Mouse (Mus musculus): ENCODE data around the gene Col4a1. TPM values are rescaled to one million over a fixed set of nuclear protein-coding genes. Genes with fewer than 3 reads are reported as not detected.

Gene Col4a1
- polyA plus RNA-seq, 1 experiment from 2014 or later = 90.6 TPM

GRCm38 (mm10) chr8:11344459-11344858, 31.8 kb upstream of the Col4a1 start:
- Histone ChIP-seq H3K4me3 (no peak overlapping the region), H3K9me3 (no peaks in the 10 kb centered on the region), H3K27ac (no peak overlapping the region), H3K4me2 (no peak overlapping the region), H3K9ac (no peak overlapping the region), H3K4me1 (no peaks in the 10 kb centered on the region), H3K36me3 (replicated peaks) (no peaks in the 10 kb centered on the region), H3K27me3 (replicated peaks) (no peaks in the 10 kb centered on the region)
- no peak for ATAC-seq (replicated peaks)
- 87% methylated on average over 9 of the region's 9 CpGs for WGBS

- Histone ChIP-seq H3K36me3 (replicated peaks) (no peaks in the 10 kb centered on the region), H3K4me3 (no peak overlapping the region), H3K4me2 (no peak overlapping the region), H3K9me3 (no peaks in the 10 kb centered on the region), H3K27me3 (replicated peaks) (no peaks in the 10 kb centered on the region), H3K4me1 (no peaks in the 10 kb centered on the region), H3K27ac (no peak overlapping the region), H3K9ac (no peak overlapping the region)
- ATAC-seq (replicated peaks) = no peak
- WGBS = 82% methylated on average over 3 of the region's 3 CpGs
These were observed 28.5 kb upstream of the Col4a1 start for GRCm38 (mm10) chr8:11341111-11341566.

GRCm38 (mm10) chr8:11340310-11341110, 27.9 kb upstream of the Col4a1 start:
- Histone ChIP-seq H3K9me3 (no peaks in the 10 kb centered on the region), H3K27me3 (replicated peaks) (no peaks in the 10 kb centered on the region), H3K27ac (no peak overlapping the region), H3K4me1 (0 out of 2 replicates have a peak, but pooled peaks cover 3% of the 10 kb centered on the region), H3K36me3 (replicated peaks) (no peaks in the 10 kb centered on the region), H3K4me3 (no peak overlapping the region), H3K4me2 (no peak overlapping the region), H3K9ac (no peak overlapping the region)
- WGBS = 82% methylated on average over 12 of the region's 12 CpGs
- no peak for ATAC-seq (replicated peaks)

- 83% methylated on average over 9 of the region's 9 CpGs for WGBS
- ATAC-seq (replicated peaks) = no peak
These were observed 25.9 kb upstream of the Col4a1 start for GRCm38 (mm10) chr8:11338507-11338906.

GRCm38 (mm10) chr8:11337642-11338041, 25.0 kb upstream of the Col4a1 start:
- H3K9me3 ChIP-seq = no peaks in the 10 kb centered on the region
- H3K36me3 ChIP-seq (replicated peaks) = no peaks in the 10 kb centered on the region
- ATAC-seq (replicated peaks) = no peak
- no peak overlapping the region for H3K4me3 ChIP-seq
- 86% methylated on average over 10 of the region's 10 CpGs for WGBS
- H3K4me1 ChIP-seq = 0 out of 2 replicates have a peak, but pooled peaks cover 3% of the 10 kb centered on the region
- H3K9ac ChIP-seq = no peak overlapping the region
- H3K27ac ChIP-seq = no peak overlapping the region
- H3K27me3 ChIP-seq (replicated peaks) = no peaks in the 10 kb centered on the region
- H3K4me2 ChIP-seq = no peak overlapping the region

More at GRCm38 (mm10) chr8:11338507-11338906, 25.9 kb upstream of the Col4a1 start:
- Histone ChIP-seq H3K36me3 (replicated peaks) (no peaks in the 10 kb centered on the region), H3K9me3 (no peaks in the 10 kb centered on the region), H3K4me1 (0 out of 2 replicates have a peak, but pooled peaks cover 3% of the 10 kb centered on the region), H3K27me3 (replicated peaks) (no peaks in the 10 kb centered on the region), H3K4me3 (no peak overlapping the region), H3K27ac (no peak overlapping the region), H3K9ac (no peak overlapping the region), H3K4me2 (no peak overlapping the region)

DNA sequence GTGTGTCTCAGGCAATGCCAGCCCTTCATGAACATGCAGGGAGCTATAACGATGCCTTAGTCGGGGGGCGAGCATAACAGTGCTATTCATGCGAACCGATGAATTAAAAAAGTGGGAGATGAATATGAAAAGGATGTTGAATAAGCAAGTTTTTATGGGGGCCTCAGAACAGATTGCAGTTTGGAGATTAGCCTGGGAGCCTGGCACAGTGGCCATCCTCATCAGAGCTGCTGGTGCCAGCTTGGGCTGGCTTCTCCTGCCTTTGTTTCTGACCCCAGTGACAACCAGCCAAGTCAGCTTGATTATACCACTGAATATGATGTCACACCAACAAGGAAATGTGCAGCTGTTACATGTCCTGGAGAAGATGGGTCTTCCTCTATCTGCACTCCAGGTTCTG, 23.7 kb upstream of the Col4a1 start:
- 79% methylated on average over 5 of the region's 5 CpGs for WGBS
- Histone ChIP-seq H3K9ac (no peak overlapping the region), H3K27ac (no peak overlapping the region), H3K4me2 (no peak overlapping the region), H3K4me3 (no peak overlapping the region), H3K36me3 (replicated peaks) (no peaks in the 10 kb centered on the region), H3K4me1 (0 out of 2 replicates have a peak, but pooled peaks cover 3% of the 10 kb centered on the region), H3K9me3 (no peaks in the 10 kb centered on the region), H3K27me3 (replicated peaks) (no peaks in the 10 kb centered on the region)
- no peak for ATAC-seq (replicated peaks)

DNA sequence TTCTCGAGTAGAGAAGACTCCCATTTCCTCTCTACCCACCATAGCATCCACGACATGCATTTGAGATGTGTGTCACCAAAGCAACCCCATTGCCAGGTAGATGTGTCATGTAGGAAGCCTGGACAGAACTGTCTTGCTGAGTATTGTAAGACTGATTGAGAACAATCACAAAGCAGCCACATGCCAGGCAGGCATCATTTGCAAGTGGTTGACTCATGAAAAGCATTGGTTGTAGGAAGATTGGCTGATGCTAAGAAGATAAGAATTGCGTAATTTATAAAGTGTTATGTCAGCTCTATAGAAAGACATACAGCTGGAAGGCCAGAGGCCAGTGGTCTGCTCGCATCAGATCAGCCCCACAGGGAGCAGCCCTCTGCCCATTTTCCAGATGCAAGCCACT, 22.6 kb upstream of the Col4a1 start:
- Histone ChIP-seq H3K4me2 (no peak overlapping the region), H3K4me3 (no peak overlapping the region), H3K9me3 (no peaks in the 10 kb centered on the region), H3K4me1 (0 out of 2 replicates have a peak, but pooled peaks cover 3% of the 10 kb centered on the region), H3K9ac (no peak overlapping the region), H3K27ac (no peak overlapping the region), H3K27me3 (replicated peaks) (no peaks in the 10 kb centered on the region), H3K36me3 (replicated peaks) (no peaks in the 10 kb centered on the region)
- no peak for ATAC-seq (replicated peaks)
- WGBS = 89% methylated on average over 4 of the region's 4 CpGs

DNA sequence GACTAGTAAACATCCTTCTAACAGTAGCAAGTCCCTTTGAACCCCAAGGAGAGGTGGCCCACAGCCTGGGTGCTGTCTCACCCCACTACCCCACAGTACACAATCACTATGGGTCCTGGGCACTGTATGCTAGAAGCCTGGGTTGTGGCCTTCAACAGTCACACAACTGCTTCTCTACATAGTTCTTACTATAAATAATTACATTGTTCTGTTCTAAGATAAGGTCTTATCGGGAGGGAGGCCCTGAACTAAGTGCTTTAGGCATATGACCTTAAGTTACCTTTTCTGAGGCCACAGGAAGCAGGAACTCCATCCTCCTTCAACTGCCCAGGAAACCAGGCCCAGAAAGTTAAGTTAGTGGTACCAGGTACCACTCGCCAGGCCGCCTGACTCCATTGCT, 21.9 kb upstream of the Col4a1 start:
- no peaks in the 10 kb centered on the region for H3K27me3 ChIP-seq (replicated peaks)

DNA sequence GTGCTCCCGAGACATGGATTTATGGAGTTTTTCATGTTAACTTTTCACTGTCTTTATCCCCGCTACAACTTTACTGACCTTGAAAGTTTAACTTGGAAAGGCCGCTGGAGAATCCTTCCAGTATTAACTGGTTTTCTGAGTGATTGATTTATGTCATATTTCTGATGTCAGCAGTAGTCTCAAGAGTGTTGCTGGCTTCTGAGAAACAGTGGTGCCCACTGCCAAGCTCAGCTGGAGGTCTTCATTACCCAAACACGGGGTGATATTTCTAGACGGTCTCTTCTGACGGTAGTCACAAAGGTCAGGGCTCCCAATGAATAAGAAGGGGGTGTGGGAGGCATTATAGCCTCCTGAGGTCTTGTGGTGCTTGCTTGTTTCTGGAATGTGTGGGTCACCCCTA, 21.1 kb upstream of the Col4a1 start:
- H3K4me3 ChIP-seq = no peak overlapping the region
- no peak for ATAC-seq (replicated peaks)
- WGBS = 77% methylated on average over 6 of the region's 6 CpGs
- no peak overlapping the region for H3K4me2 ChIP-seq
- no peaks in the 10 kb centered on the region for H3K27me3 ChIP-seq (replicated peaks)
- no peaks in the 10 kb centered on the region for H3K36me3 ChIP-seq (replicated peaks)
- no peak overlapping the region for H3K27ac ChIP-seq
- 0 out of 2 replicates have a peak, but pooled peaks cover 3% of the 10 kb centered on the region for H3K4me1 ChIP-seq
- H3K9me3 ChIP-seq = no peaks in the 10 kb centered on the region
- no peak overlapping the region for H3K9ac ChIP-seq

More for the DNA sequence above, 21.9 kb upstream of the Col4a1 start:
- WGBS = 87% methylated on average over 3 of the region's 3 CpGs
- Histone ChIP-seq H3K4me2 (no peak overlapping the region), H3K4me3 (no peak overlapping the region), H3K9me3 (no peaks in the 10 kb centered on the region), H3K9ac (no peak overlapping the region), H3K36me3 (replicated peaks) (no peaks in the 10 kb centered on the region), H3K27ac (no peak overlapping the region), H3K4me1 (0 out of 2 replicates have a peak, but pooled peaks cover 3% of the 10 kb centered on the region)
- no peak for ATAC-seq (replicated peaks)

GRCm38 (mm10) chr8:11331561-11331960, 18.9 kb upstream of the Col4a1 start:
- H3K4me2 ChIP-seq = no peak overlapping the region
- no peak overlapping the region for H3K4me3 ChIP-seq
- no peak overlapping the region for H3K9ac ChIP-seq
- H3K36me3 ChIP-seq (replicated peaks) = no peaks in the 10 kb centered on the region
- ATAC-seq (replicated peaks) = no peak
- 0 out of 2 replicates have a peak, but pooled peaks cover 3% of the 10 kb centered on the region for H3K4me1 ChIP-seq
- H3K27me3 ChIP-seq (replicated peaks) = no peaks in the 10 kb centered on the region
- H3K9me3 ChIP-seq = no peaks in the 10 kb centered on the region
- 82% methylated on average over 4 of the region's 4 CpGs for WGBS
- no peak overlapping the region for H3K27ac ChIP-seq

DNA sequence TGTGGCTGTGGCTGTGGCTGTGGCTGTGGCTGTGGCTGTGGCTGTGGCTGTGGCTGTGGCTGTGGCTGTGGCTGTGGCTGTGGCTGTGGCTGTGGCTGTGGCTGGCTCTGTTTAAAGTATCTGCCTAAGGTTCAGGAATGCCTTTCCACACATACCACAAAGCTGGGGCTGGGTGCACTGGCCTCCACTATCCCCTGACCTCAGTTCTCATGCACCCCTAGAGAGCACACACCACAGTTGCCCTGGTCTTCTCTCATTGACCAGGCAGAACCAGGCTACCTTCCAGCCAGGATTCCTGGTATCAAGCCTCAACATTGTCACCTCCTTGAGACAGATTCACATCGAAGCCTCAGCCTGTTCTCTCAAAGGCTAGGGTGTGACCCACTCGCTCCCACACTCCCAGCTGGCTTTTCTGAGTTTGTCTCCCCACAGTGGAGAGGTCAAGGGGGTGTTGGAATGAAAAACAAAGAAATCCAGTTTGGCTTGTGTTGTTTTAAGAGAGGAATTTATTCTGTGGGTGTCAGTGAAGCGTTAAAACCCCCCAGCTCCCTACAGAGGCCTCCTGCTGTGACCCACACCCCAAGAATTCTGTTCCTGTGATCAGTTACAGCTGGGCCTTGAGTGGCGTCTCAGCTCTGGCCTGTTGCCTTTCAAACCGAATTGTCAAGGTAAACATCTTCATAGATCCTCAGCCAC, 15.2 kb upstream of the Col4a1 start:
- ATAC-seq (replicated peaks) = no peak
- Histone ChIP-seq H3K36me3 (replicated peaks) (no peaks in the 10 kb centered on the region), H3K4me3 (no peak overlapping the region), H3K9ac (no peak overlapping the region), H3K9me3 (no peaks in the 10 kb centered on the region), H3K27me3 (replicated peaks) (no peaks in the 10 kb centered on the region), H3K4me2 (no peak overlapping the region), H3K4me1 (no peaks in the 10 kb centered on the region), H3K27ac (no peak overlapping the region)
- WGBS = 53% methylated on average over 5 of the region's 5 CpGs

DNA sequence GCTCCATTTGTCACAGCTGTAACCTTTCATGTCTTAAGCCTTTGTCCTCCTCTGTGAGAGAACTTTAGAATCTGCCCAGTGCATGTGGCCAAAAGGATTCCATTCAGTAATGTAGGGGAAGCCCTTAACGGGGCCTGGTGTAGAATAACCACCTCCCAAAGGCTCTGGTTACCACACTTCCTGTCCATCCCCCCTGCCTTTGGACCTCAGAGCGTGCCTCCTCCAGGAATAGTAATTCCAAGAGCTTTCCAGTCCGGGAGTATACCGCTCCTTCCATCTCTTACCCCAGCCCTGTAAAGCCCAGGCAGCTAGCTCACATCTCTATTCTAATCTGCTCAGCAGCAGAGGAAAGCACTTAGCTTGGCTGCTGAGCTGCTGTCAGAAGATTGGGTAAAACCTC, 14.7 kb upstream of the Col4a1 start:
- Histone ChIP-seq H3K27ac (no peak overlapping the region), H3K4me1 (no peaks in the 10 kb centered on the region), H3K9me3 (no peaks in the 10 kb centered on the region), H3K4me3 (no peak overlapping the region), H3K36me3 (replicated peaks) (no peaks in the 10 kb centered on the region), H3K27me3 (replicated peaks) (no peaks in the 10 kb centered on the region), H3K9ac (no peak overlapping the region), H3K4me2 (no peak overlapping the region)
- ATAC-seq (replicated peaks) = no peak
- 61% methylated on average over 4 of the region's 4 CpGs for WGBS

Data from midbrain, embryonic 15.5 days (tissue).